Mouse (Mus musculus): Measurements from ENCODE around the gene Celf2.

Gene Celf2

DNA sequence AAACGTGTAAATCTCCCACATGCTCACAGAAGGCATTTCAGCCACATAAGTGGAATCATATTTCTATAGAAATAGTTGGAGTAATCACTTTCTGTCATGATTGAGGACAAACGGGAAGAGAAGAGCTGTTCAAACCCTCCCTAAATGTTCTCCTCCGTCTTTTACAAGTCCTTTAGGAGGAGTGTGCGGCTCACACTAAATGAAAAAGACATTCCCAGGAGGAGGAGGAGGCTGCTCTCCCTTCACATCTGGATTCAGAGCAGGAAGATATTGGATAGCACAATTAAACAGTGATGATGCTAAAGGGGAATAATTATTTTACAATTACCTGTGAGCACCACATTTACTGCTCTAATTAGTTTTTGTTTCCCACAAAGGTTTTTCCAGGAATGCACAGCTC lies 642.1 kb downstream of the Celf2 start:
- no peak for DNase-seq (ENCODE audit: low spot score)

DNA sequence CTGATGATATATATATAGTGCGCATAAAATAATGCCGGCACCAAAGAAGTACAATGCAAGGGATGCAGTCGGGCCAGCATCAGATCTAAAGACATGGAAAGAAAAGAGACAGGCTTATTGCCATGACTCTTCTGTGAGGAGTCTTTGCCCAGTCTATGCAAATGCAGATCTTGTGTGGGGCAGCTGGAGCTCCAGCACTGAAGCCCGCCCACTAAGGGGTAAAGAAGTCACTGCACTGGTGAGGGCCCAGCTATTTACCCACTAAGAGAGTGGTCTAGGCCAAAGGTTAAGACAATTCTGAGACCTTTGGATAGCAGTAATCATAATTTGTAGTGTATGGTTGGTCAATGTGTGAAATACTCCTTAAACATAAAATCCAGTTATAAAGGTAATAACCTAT lies 643.6 kb downstream of the Celf2 start:
- no peak for DNase-seq (ENCODE audit: low spot score)

- DNase-seq (ENCODE audit: low spot score): no peak
Observed at GRCm38 (mm10) chr2:6850102-6850644, 659.2 kb downstream of the Celf2 start.

DNA sequence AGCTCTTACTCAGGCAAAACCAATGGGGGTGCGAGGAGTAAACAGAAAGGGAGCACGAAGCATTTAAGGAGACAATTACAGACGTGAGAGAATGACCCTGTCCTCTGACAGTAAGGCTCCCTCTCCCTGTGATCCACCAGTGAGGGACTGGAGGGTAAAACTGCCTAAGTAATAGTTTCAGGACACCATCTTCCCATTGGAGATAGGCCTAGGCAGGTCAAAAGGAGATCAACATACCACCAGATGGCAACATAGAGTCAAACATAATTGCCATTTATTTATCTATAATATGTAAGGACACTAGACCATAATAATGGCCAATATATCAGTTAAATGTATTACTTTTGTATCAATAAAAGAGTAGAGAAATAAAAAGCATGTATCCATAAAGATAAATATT lies 660.0 kb downstream of the Celf2 start:
- DNase-seq (ENCODE audit: low spot score): no peak

DNA sequence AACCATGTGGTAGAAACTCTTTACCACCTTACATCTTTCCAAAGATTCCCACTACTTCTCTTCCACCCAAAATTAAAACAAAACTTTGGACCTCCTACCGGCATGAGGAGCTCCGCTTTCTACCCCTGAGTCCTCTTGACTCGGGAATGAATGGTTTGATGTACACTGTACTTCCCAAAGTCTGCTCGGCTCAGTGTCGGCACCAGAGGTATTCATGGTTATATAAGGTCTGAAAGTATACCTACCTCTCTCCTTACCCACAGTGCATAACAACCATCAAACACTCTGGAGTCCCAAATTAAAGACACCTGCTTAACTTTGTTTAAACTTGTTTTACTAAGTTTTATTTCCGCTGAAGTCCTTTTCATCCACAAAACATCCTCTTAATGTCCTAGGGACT lies 679.3 kb downstream of the Celf2 start:
- no peak for DNase-seq (ENCODE audit: low spot score)

DNA sequence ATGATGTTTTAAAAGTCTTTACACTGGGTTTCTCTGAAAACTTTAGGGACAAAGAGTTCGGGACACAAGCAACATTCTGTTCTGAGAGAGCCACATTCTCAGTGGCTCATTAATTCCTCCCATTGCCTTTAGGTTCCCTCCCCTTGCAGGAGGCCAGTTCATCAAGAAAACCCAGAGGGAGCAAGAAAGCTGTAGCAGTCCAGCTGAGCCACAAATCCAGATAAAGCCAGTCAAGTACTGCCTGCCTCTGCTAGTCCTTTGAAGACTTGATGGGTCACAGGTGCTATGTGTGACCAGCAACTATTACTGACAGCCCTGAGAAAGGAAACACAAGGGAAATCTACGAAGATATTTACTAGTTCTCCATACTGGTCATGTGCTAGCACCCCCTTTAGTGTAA lies 681.8 kb downstream of the Celf2 start:
- DNase-seq (ENCODE audit: low spot score): no peak

DNA sequence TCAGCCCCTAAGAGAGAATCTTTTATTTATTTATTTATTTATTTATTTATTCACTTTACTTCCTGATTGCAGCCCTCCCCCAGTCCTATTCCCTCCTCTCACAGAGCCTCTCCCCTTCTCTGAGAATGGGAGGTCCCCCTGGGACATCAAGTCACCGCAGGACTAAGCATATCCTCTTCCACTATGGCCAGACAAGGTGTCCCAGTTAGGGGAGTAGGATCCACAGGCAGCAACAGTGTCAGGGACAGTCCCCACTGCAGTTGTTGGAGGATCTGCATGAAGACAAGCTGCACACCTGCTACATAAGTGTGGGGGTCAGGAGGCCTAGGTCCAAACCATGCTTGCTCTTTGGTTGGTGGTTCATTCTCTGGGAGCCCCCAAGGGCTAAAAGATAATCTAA lies 686.3 kb downstream of the Celf2 start:
- no peak for DNase-seq (ENCODE audit: low spot score)

- no peak for DNase-seq (ENCODE audit: low spot score)
Observed at GRCm38 (mm10) chr2:6821593-6821992, 687.8 kb downstream of the Celf2 start.

GRCm38 (mm10) chr2:6815281-6815680 lies 694.1 kb downstream of the Celf2 start:
- no peak for DNase-seq (ENCODE audit: low spot score)

- no peak for DNase-seq (ENCODE audit: low spot score)
Observed at GRCm38 (mm10) chr2:6808736-6809135, 700.6 kb downstream of the Celf2 start.

DNA sequence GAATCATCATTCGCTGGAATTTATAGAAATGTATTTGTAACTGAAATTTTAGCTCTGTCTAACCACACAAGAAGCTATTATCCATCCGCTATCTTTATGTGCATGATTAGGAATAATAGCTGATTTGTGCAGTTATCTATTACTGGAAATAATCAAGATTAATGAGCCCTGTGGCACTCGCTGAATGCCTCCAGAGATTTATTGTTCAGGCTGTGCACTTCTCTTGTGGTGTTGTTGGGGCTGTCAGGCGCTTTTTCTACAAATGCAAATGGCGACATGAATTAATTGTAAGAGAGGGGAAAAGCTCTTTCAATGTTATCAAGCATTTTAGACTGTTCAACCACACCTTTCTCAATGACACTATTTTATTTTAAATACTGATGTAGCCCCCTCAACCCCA lies 712.6 kb downstream of the Celf2 start:
- no peak for DNase-seq (ENCODE audit: low spot score)

DNA sequence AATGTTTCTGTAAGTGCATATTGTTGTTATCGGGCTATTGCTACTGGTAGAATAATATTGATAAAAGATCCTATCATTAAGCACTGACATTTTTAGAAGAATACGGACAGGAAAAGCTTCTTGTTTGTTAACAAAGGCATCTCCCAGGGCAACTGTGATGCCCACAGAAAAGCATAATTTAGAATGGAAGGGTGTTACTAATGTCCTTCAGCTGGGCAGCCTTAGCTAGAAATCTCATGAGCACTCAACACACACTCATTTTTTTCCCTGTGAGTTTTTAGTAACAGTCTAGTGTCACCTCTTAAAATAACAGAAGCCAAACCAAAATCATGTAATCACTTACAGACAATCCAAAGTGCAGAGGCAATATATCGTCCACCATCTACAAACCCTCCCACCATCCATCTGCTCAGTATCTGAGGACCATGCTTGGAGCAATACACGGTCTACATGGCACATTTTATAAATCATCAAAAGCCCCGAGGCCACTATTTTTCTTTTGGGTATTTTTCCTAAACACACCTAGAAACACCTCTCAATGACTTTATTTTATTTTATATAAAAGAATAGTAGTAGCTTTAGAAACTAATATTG lies 713.3 kb downstream of the Celf2 start:
- DNase-seq (ENCODE audit: low spot score): no peak

DNA sequence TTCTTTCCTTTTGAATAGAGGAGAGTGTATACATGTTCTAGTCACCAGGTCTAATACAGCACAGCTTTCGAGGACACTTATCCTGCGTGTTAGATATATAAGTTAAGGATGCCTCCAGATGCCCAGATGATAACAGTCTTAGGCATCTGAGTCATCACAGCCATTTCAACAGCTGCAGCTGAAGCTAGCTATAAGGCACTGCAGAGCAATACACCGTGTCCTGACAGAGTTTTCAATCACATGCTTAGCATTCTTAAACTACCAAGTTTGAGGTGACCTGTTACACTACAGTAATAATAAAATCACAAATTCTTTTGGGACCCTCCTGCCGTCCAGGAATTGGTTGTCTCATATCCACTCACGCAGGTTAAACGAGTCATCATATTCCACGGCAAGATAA lies 714.5 kb downstream of the Celf2 start:
- DNase-seq (ENCODE audit: low spot score): no peak

GRCm38 (mm10) chr2:6790876-6791275 lies 718.5 kb downstream of the Celf2 start:
- no peak for DNase-seq (ENCODE audit: low spot score)

GRCm38 (mm10) chr2:6786494-6787144 lies 722.7 kb downstream of the Celf2 start:
- DNase-seq (ENCODE audit: low spot score): no peak

DNA sequence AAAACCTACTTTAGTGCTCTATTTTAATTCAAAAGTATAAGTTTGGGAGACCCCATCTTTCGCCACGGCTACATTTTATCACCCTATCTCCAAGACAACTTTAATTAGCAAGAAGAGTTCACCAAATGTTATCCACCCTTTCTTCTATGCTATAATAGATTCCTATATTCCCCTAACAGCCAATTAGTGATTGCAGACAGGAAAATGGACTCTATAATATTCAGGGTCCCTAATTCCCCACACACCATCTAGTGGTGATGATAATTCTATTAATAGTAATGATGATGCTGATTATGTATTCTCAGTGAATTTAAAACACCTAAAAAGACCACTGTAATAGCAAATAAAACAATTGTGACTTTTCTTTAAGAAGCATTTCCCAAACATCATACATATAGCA lies 739.1 kb downstream of the Celf2 start:
- no peak for DNase-seq (ENCODE audit: low spot score)

DNA sequence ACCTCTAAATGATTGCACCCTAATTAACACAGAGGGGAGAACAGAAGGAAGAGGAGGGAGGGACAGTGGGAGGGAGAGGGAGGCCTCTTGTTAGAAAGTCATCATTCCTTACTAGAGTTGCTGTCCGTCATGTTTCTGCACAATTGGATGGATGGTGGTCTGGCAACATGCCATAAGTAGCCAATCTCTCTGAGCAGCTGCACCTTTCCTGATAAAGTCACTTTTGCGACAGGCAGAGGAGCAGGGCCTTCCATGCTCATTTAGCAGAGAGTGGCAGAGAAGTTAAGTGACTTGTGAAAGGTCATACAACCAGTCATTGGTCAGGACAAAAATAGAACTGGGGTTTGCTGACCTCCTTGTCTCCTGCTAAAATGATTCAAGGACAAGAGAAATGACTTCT lies 747.0 kb downstream of the Celf2 start:
- DNase-seq (ENCODE audit: low spot score): no peak

- DNase-seq (ENCODE audit: low spot score): no peak
Observed at GRCm38 (mm10) chr2:6743173-6743572, 766.2 kb downstream of the Celf2 start.

DNA sequence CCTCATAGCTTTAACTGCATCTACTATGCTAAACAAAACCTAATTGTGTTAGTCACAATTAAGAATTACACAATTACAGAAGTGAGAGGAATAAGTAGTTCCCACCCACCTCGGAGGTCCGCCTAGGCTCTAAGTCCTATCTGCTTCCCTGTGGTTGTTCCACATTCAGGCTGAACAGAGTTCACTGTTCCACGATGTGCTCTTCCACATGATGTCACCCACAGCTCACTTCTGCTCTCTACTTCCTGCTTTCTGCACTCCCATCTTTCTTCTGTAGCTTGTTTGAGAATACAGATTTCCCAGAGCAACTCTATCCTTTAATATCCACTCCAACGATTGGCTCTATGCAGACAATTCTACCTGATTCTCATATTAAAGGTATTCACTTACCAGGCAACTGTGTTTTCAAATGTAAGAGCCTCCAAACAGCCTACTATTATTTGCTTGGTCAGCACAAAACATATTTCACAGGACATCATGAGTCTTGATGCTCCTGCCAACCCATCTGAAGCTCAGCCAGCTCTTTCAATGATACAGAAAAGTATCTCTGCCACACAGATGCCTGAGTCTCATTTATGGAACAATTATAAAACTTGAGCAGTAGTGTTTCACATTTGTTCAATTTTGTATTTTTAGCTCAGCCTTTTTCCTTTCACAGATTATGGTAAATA lies 769.2 kb downstream of the Celf2 start:
- DNase-seq (ENCODE audit: low spot score): no peak

- no peak for DNase-seq (ENCODE audit: low spot score)
Observed at GRCm38 (mm10) chr2:6732026-6732425, 777.3 kb downstream of the Celf2 start.

- no peak for DNase-seq (ENCODE audit: low spot score)
Observed at GRCm38 (mm10) chr2:6730860-6731259, 778.5 kb downstream of the Celf2 start.

GRCm38 (mm10) chr2:6729984-6730383 lies 779.4 kb downstream of the Celf2 start:
- DNase-seq (ENCODE audit: low spot score): no peak

DNA sequence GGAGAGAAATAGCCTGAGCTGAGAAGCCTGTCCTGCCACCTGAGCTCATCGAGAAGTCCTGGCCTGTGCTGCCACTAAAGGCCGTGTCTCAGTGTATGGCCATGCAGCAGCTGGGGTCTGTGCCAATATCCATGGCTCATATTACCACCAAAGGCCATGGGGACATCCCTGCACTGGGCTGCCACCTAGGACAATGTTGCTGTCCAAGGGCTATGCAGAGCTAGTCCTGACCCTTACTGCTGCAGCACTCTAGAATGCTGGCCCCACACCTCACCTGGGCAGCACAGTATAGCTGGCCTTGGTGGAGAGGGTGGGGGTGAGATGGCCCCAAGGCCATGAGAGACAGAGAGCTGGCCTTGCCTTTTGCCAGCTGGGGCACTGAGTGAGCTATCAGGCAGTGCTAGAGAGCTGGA lies 780.5 kb downstream of the Celf2 start:
- no peak for DNase-seq (ENCODE audit: low spot score)
